Mouse (Mus musculus): Measurements from ENCODE around the gene Mtap.

DNA sequence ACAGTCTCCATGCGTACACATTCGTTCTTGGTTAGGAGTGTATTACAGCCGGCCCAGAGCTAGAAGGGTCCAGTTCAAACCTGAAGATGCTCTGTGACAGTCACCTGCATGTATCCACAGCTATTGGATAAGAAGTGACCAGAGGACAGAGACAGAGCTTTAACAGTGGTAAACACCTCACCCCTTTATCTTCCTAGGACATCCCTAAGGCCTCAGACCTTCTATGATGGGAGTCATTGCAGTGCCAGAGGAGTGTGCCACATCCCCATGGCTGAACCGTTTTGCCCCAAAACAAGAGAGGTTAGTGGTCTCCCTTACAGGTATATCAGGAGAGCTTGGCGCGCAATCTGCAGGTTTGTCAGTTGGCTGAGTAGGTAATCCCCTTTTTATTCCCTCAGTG, 34.0 kb downstream of the Mtap start:
- no peak for TF ChIP-seq CTCF (IDR thresholded peaks at IDR 0.05; ENCODE audit: low read depth)
- no peak for TF ChIP-seq EP300 (IDR thresholded peaks at IDR 0.05; ENCODE audit: low read depth)

Measured in liver, postnatal 0 days (tissue).